Mouse (Mus musculus) CH12.LX (cell line): ENCODE data around the gene Mrpl40. TPM values are rescaled to one million over a fixed set of nuclear protein-coding genes. Genes with fewer than 3 reads are reported as not detected.

ENCODE experiments used
- DNase-seq: peaks from one replicate; pipeline ENCODE4 v3.0.0-alpha.2; 2013; ENCODE audit errors: extremely low read depth
- H3K27ac ChIP-seq: 2 replicates; pipeline ENCODE4 v1.5.1; 2012; ENCODE audit warnings: low read depth, mild to moderate bottlenecking, control low read depth, moderate library complexity; ENCODE audit not compliant: insufficient read depth
- H3K27me3 ChIP-seq: replicated peaks from 2 replicates; pipeline ENCODE3; 2012; ENCODE audit warnings: inconsistent platforms
- H3K36me3 ChIP-seq, 2 experiments: replicated peaks in 1 of 2; 2 replicates each; pipeline versions ENCODE3 to v1.6.1; 2012; ENCODE audit warnings: inconsistent platforms in 1 of 2, low read length in 1 of 2, mild to moderate bottlenecking in 1 of 2, mixed read lengths in 1 of 2, moderate library complexity in 1 of 2; ENCODE audit not compliant: control insufficient read depth in 1 of 2, insufficient read depth in 1 of 2
- H3K4me1 ChIP-seq, 2 experiments: 2 replicates each; pipeline ENCODE4 v1.6.1; 2012; ENCODE audit warnings: inconsistent platforms in 1 of 2, moderate library complexity in 1 of 2; ENCODE audit not compliant: insufficient read depth in 2 of 2, control insufficient read depth in 1 of 2
- H3K4me2 ChIP-seq: 2 replicates; pipeline ENCODE4 v1.6.1; 2012; ENCODE audit warnings: low read depth, mild to moderate bottlenecking, control low read depth; ENCODE audit not compliant: poor library complexity, insufficient read depth, severe bottlenecking
- H3K4me3 ChIP-seq, 3 experiments: fragments of 150-350 bp in 1 of 3; sonication (generic) in 1 of 3; replicated peaks in 1 of 3; 2 replicates each; pipeline versions ENCODE3 to v1.5.1; 2011 to 2012; ENCODE audit warnings: low read depth in 2 of 3, low read length in 2 of 3, mild to moderate bottlenecking in 2 of 3, moderate library complexity in 2 of 3, control low read depth in 1 of 3, improper control_type of control experiment in 1 of 3, inconsistent platforms in 1 of 3, mixed read lengths in 1 of 3; ENCODE audit not compliant: poor library complexity in 1 of 3
- H3K79me2 ChIP-seq: replicated peaks from 2 replicates; pipeline ENCODE4 v1.6.1; 2012; ENCODE audit warnings: mild to moderate bottlenecking, moderate library complexity; ENCODE audit not compliant: control insufficient read depth, poor library complexity, insufficient read depth, severe bottlenecking; ENCODE audit errors: extremely low read depth
- H3K9ac ChIP-seq: 2 replicates; pipeline ENCODE4 v1.6.1; 2012; ENCODE audit warnings: low read depth, mild to moderate bottlenecking, control low read depth, moderate library complexity; ENCODE audit not compliant: insufficient read depth
- H3K9me3 ChIP-seq: replicated peaks from 2 replicates; pipeline ENCODE3; 2012; ENCODE audit warnings: low read length, inconsistent platforms, mixed read lengths
- BHLHE40 ChIP-seq: IDR thresholded peaks from 2 replicates; pipeline ENCODE4 v1.6.1; 2011; ENCODE audit warnings: mild to moderate bottlenecking, low read depth, low read length, improper control_type of control experiment
- CHD1 ChIP-seq: IDR thresholded peaks from 2 replicates; pipeline ENCODE4 v1.6.1; 2012; ENCODE audit warnings: low read depth, low read length, improper control_type of control experiment, inconsistent platforms
- CHD2 ChIP-seq: IDR thresholded peaks from 2 replicates; pipeline ENCODE4 v1.6.1; 2011; ENCODE audit warnings: low read length, improper control_type of control experiment
- CTCF ChIP-seq, 2 experiments: IDR thresholded peaks in 1 of 2; conservative IDR thresholded peaks in 1 of 2; 2 replicates each; pipeline ENCODE4 v1.5.1; 2011 to 2012; ENCODE audit warnings: low read depth in 2 of 2, low read length in 2 of 2, improper control_type of control experiment in 1 of 2, inconsistent platforms in 1 of 2, mild to moderate bottlenecking in 1 of 2, moderate library complexity in 1 of 2
- E2F4 ChIP-seq: IDR thresholded peaks from 2 replicates; pipeline ENCODE4 v1.6.1; 2011; ENCODE audit warnings: low read depth, low read length, improper control_type of control experiment; ENCODE audit not compliant: insufficient replicate concordance
- ELF1 ChIP-seq: IDR thresholded peaks from 2 replicates; pipeline ENCODE4 v1.6.1; 2014; ENCODE audit warnings: low read depth, mild to moderate bottlenecking, inconsistent platforms, low read length, improper control_type of control experiment
- EP300 ChIP-seq: IDR thresholded peaks from 2 replicates; pipeline ENCODE4 v1.6.1; 2011; ENCODE audit warnings: low read length, improper control_type of control experiment
- GABPA ChIP-seq: IDR thresholded peaks from 2 replicates; pipeline ENCODE4 v1.6.1; 2012; ENCODE audit warnings: low read depth, low read length, improper control_type of control experiment, inconsistent platforms; ENCODE audit not compliant: insufficient replicate concordance
- HCFC1 ChIP-seq: IDR thresholded peaks from 2 replicates; pipeline ENCODE4 v1.6.1; 2012; ENCODE audit warnings: low read depth, mild to moderate bottlenecking, inconsistent platforms, low read length, improper control_type of control experiment
- IRF4 ChIP-seq: IDR thresholded peaks from 2 replicates; pipeline ENCODE4 v1.6.1; 2014; ENCODE audit warnings: low read depth, mild to moderate bottlenecking, inconsistent platforms, low read length, improper control_type of control experiment
- JUN ChIP-seq: IDR thresholded peaks from 2 replicates; pipeline ENCODE4 v1.6.1; 2011; ENCODE audit warnings: low read depth, mild to moderate bottlenecking, low read length, improper control_type of control experiment, moderate library complexity; ENCODE audit not compliant: insufficient read depth
- JUND ChIP-seq: conservative IDR thresholded peaks from 2 replicates; pipeline ENCODE4 v1.6.1; 2011; ENCODE audit warnings: low read depth, low read length, improper control_type of control experiment
- KAT2A ChIP-seq: IDR thresholded peaks from 2 replicates; pipeline ENCODE4 v1.6.1; 2012; ENCODE audit warnings: low read length, improper control_type of control experiment, inconsistent platforms; ENCODE audit not compliant: insufficient replicate concordance
- MAFK ChIP-seq: IDR thresholded peaks from 2 replicates; pipeline ENCODE4 v1.6.1; 2011; ENCODE audit warnings: low read length, improper control_type of control experiment; ENCODE audit not compliant: insufficient replicate concordance
- MAX ChIP-seq: IDR thresholded peaks from 2 replicates; pipeline ENCODE4 v1.6.1; 2011; ENCODE audit warnings: low read length, improper control_type of control experiment
- MAZ ChIP-seq: IDR thresholded peaks from 2 replicates; pipeline ENCODE4 v1.6.1; 2012; ENCODE audit warnings: low read depth, mild to moderate bottlenecking, inconsistent platforms, low read length, improper control_type of control experiment, moderate library complexity
- MEF2A ChIP-seq: IDR thresholded peaks from 2 replicates; pipeline ENCODE4 v1.6.1; 2014; ENCODE audit warnings: low read depth, mild to moderate bottlenecking, inconsistent platforms, low read length, improper control_type of control experiment, borderline replicate concordance
- MXI1 ChIP-seq: IDR thresholded peaks from 2 replicates; pipeline ENCODE4 v1.6.1; 2011; ENCODE audit warnings: mild to moderate bottlenecking, low read depth, low read length, improper control_type of control experiment
- MYC ChIP-seq: IDR thresholded peaks from 2 replicates; pipeline ENCODE4 v1.6.1; 2011; ENCODE audit warnings: low read depth, mild to moderate bottlenecking, improper control_type of control experiment, low read length
- NELFE ChIP-seq: IDR thresholded peaks from 2 replicates; pipeline ENCODE4 v1.6.1; 2011; ENCODE audit warnings: low read depth, low read length, improper control_type of control experiment
- NRF1 ChIP-seq: IDR thresholded peaks from 2 replicates; pipeline ENCODE4 v1.6.1; 2014; ENCODE audit warnings: low read depth, mild to moderate bottlenecking, inconsistent platforms, low read length, improper control_type of control experiment, moderate library complexity
- PAX5 ChIP-seq: IDR thresholded peaks from 2 replicates; pipeline ENCODE4 v1.6.1; 2012; ENCODE audit warnings: low read length, inconsistent platforms, mixed read lengths
- POLR2A ChIP-seq: IDR thresholded peaks from 2 replicates; pipeline ENCODE4 v1.6.1; 2011; ENCODE audit warnings: low read depth, mild to moderate bottlenecking, improper control_type of control experiment, low read length
- POLR2AphosphoS2 ChIP-seq: IDR thresholded peaks from 2 replicates; pipeline ENCODE4 v1.6.1; 2011; ENCODE audit warnings: low read depth, low read length, improper control_type of control experiment
- RAD21 ChIP-seq: IDR thresholded peaks from 2 replicates; pipeline ENCODE4 v1.6.1; 2011; ENCODE audit warnings: low read depth, mild to moderate bottlenecking, low read length, improper control_type of control experiment, moderate library complexity
- RCOR1 ChIP-seq: conservative IDR thresholded peaks from 2 replicates; pipeline ENCODE4 v1.6.1; 2012; ENCODE audit warnings: low read depth, mild to moderate bottlenecking, inconsistent platforms, low read length, improper control_type of control experiment
- SIN3A ChIP-seq: IDR thresholded peaks from 2 replicates; pipeline ENCODE4 v1.6.1; 2012; ENCODE audit warnings: low read length, improper control_type of control experiment, inconsistent platforms
- SMC3 ChIP-seq: IDR thresholded peaks from 2 replicates; pipeline ENCODE4 v1.6.1; 2011; ENCODE audit warnings: low read depth, low read length, improper control_type of control experiment
- TBP ChIP-seq: conservative IDR thresholded peaks from 2 replicates; pipeline ENCODE4 v1.6.1; 2011; ENCODE audit warnings: low read depth, low read length, improper control_type of control experiment
- TCF12 ChIP-seq: IDR thresholded peaks from 2 replicates; pipeline ENCODE4 v1.6.1; 2014; ENCODE audit warnings: low read depth, mild to moderate bottlenecking, inconsistent platforms, low read length, improper control_type of control experiment
- UBTF ChIP-seq: IDR thresholded peaks from 2 replicates; pipeline ENCODE4 v1.6.1; 2012; ENCODE audit warnings: low read depth, mild to moderate bottlenecking, inconsistent platforms, low read length, improper control_type of control experiment, moderate library complexity
- USF1 ChIP-seq: IDR thresholded peaks from 2 replicates; pipeline ENCODE4 v1.6.1; 2014; ENCODE audit warnings: low read depth, mild to moderate bottlenecking, inconsistent platforms, low read length, improper control_type of control experiment
- USF2 ChIP-seq: conservative IDR thresholded peaks from 2 replicates; pipeline ENCODE4 v1.6.1; 2011; ENCODE audit warnings: low read depth, low read length, improper control_type of control experiment
- ZC3H11A ChIP-seq: IDR thresholded peaks from 2 replicates; pipeline ENCODE4 v1.6.1; 2012; ENCODE audit warnings: low read depth, mild to moderate bottlenecking, inconsistent platforms, low read length, improper control_type of control experiment
- ZKSCAN1 ChIP-seq: IDR thresholded peaks from 2 replicates; pipeline ENCODE4 v1.6.1; 2012; ENCODE audit warnings: low read depth, inconsistent platforms, low read length, improper control_type of control experiment, borderline replicate concordance
- ZMIZ1 ChIP-seq: IDR thresholded peaks from 2 replicates; pipeline ENCODE4 v1.6.1; 2012; ENCODE audit warnings: low read depth, mild to moderate bottlenecking, inconsistent platforms, low read length, improper control_type of control experiment
- ZNF384 ChIP-seq: IDR thresholded peaks from 2 replicates; pipeline ENCODE4 v1.6.1; 2012; ENCODE audit warnings: low read depth, low read length, improper control_type of control experiment, inconsistent platforms
- dilution Hi-C: fragments of 300-500 bp; cut with MboI; formaldehyde crosslinking; loops from 2 replicates; pipeline ENCODE4 v1.14.3; 2020; ENCODE audit warnings: low sequenced_read_pairs; ENCODE audit not compliant: extremely low pct_unique_long_range_greater_than_20kb, extremely low pct_ligation_motif_present
- in situ Hi-C: fragments of 300-500 bp; cut with MboI; formaldehyde crosslinking; loops from 3 replicates; pipeline ENCODE4 v1.14.3; 2019; ENCODE audit warnings: low sequenced_read_pairs, low pct_ligation_motif_present, low pct_unique_long_range_greater_than_20kb, mixed read lengths
- polyA plus RNA-seq: library from polyadenylated mRNA; unstranded; fragments of >175 nt; gene quantifications from 2 replicates; pipeline ENCODE4 v1.2.1, GENCODE M21; 2012; ENCODE audit warnings: low read depth; ENCODE audit not compliant: insufficient read length
- total RNA-seq, 2 experiments: library from RNA; depleted of rRNA; stranded (reverse); fragments of 300-350 nt in 1 of 2; fragments of >200 nt in 1 of 2; gene quantifications; 2 replicates each; pipeline ENCODE4 v1.2.3; 2012 to 2014

Mrpl40 gene
- total RNA-seq (2012; rRNA removed) (115 and 159 TPM in 2 replicates), total RNA-seq (2014; rRNA removed) (188 and 211 TPM in 2 replicates), polyA plus RNA-seq (171 and 182 TPM in 2 replicates)

DNA sequence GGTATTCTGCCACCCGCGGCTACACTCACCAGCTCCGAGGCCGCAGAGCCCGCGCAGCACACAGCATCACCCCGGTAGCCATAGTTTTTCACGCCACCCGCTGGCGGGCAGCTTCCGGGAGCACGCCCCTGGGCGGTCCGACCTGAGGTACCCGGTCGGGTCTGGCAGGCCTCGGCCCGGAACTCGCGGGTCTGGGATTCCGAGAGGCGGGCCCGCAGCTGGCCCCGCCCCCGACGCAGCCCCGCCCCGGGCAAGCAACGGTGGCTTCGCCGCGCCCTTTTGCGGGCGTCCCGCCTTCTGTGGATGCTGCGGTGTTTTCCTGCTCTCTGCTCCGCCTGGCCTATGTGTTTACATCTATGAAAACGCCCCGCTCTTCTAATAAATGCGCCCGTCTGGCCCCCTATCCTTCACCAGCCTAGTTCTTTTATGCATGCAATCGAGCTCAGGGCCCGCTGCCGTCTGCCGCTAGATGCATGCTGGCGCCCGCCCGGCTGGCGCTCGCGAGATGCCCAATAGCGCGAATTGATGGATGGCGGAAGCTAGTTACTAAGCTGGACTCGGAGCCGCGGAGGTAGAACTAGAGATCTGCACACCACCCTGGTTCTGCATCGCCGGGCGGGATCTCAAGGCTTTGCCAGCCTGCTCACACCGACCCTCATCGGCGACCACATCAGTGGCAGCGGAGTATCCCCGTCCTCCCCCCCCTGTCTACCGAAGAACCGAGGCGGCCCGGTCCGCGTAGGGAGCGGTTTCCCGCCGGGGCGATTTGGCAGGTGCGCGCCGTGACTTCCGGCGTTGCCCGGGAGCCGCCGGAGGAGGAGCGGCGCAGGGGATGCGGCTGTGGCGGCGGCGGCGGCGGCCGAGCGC lies at the start of gene Mrpl40, which contains the start of gene Hira:
Gene Mrpl40 (minus strand): TSS at position 421 of the 867 bp plus-strand sequence.
Gene Hira (plus strand): TSS at position 596 of the 867 bp plus-strand sequence.
- dilution Hi-C loops (no loop called here), in situ Hi-C loops (loop anchor here (10.0 kb wide), 1 partner anchor 208 kb away; no protein-coding TSS in a partner anchor)
- peaks cover 58% of the 10 kb centered on the region for H3K79me2 ChIP-seq
- H3K4me1 ChIP-seq = peaks cover 2 to 48% of the 10 kb centered on the region in 2 experiments; a peak in 3 of 4 replicates
- DNase-seq = peak; percentile 96
- H3K4me3 ChIP-seq = peak within 1 kb of the TSS; percentile 91 to 95 (median 93)
- H3K27me3 ChIP-seq = no peaks in the 10 kb centered on the region
- H3K9ac ChIP-seq = peak within 1 kb of the TSS; percentile 78
- peak within 1 kb of the TSS; percentile 84 for H3K27ac ChIP-seq
- H3K36me3 ChIP-seq = peaks cover 28 to 62% of the 10 kb centered on the region in 2 experiments
- peak within 1 kb of the TSS; percentile 91 for H3K4me2 ChIP-seq
- H3K9me3 ChIP-seq = no peaks in the 10 kb centered on the region
- peak; percentile 64; the same call in 1 of the 2 replicates for TF ChIP-seq E2F4
- peak; percentile 90; the same call in 1 of the 2 replicates for TF ChIP-seq KAT2A
- no peak; the same call in 1 of the 2 replicates for TF ChIP-seq CHD1
- TF ChIP-seq BHLHE40 = peak; percentile 43; the same call in 1 of the 2 replicates
- no peak for TF ChIP-seq RAD21
- TF ChIP-seq GABPA = peak; percentile 20; the same call in 1 of the 2 replicates
- TF ChIP-seq MAX = peak; percentile 46
- TF ChIP-seq POLR2A = peak; percentile 90
- no peak for TF ChIP-seq MAFK
- peak; percentile 99 for TF ChIP-seq CHD2
- no peak for TF ChIP-seq JUN
- TF ChIP-seq USF1 = no peak
- TF ChIP-seq UBTF = no peak; the same call in 1 of the 2 replicates
- TF ChIP-seq HCFC1 = peak; percentile 89
- TF ChIP-seq ZMIZ1 = 0 out of 2 replicates have a peak, but pooled peaks have one; percentile 11
- TF ChIP-seq NELFE = peak; percentile 90
- no peak for TF ChIP-seq RCOR1
- no peak for TF ChIP-seq CTCF (conservative IDR thresholded peaks at IDR 0.05 in 1 of 2, IDR thresholded peaks at IDR 0.05 in 1 of 2; ENCODE audit: low read depth in 2 of 2, low read length in 2 of 2)
- TF ChIP-seq TCF12 = peak; percentile 90
- no peak for TF ChIP-seq PAX5
- TF ChIP-seq POLR2AphosphoS2 = peak; percentile 87; the same call in 1 of the 2 replicates
- no peak for TF ChIP-seq USF2
- TF ChIP-seq ELF1 = peak; percentile 95
- TF ChIP-seq TBP = peak; percentile 76; the same call in 1 of the 2 replicates
- TF ChIP-seq ZKSCAN1 = no peak
- no peak; the same call in 1 of the 2 replicates for TF ChIP-seq MAZ
- no peak for TF ChIP-seq ZC3H11A
- no peak for TF ChIP-seq MYC
- peak; percentile 75 for TF ChIP-seq IRF4
- TF ChIP-seq ZNF384 = no peak
- peak; percentile 85 for TF ChIP-seq NRF1
- TF ChIP-seq EP300 = no peak
- TF ChIP-seq MXI1 = peak; percentile 88
- TF ChIP-seq SMC3 = no peak
- TF ChIP-seq MEF2A = peak; percentile 39; the same call in 1 of the 2 replicates
- TF ChIP-seq SIN3A = peak; percentile 77
- no peak for TF ChIP-seq JUND
